Mouse (Mus musculus): ENCODE data around the gene Znrf3. TPM values are rescaled to one million over a fixed set of nuclear protein-coding genes. Genes with fewer than 3 reads are reported as not detected.

Znrf3 gene
- polyA plus RNA-seq, 1 experiment from 2014 or later: 13.7 TPM

Other genes starting within 250 kb of the Znrf3 start
- 24.2 and 26.2 TPM in 2 replicates for gene Kremen1, start 183.3 kb downstream of the Znrf3 start, polyA plus RNA-seq (2016; fragmentation: Nextera tagmentation; extraction: Ambion mirVana)
- 127 and 136 TPM in 2 replicates for gene Xbp1, start 75.8 kb upstream of the Znrf3 start, polyA plus RNA-seq (2016; fragmentation: Nextera tagmentation; extraction: Ambion mirVana)
- gene Ccdc117, start 97.3 kb upstream of the Znrf3 start, polyA plus RNA-seq (2016; fragmentation: Nextera tagmentation; extraction: Ambion mirVana): 30.1 and 33.0 TPM in 2 replicates
- not detected in 2 replicates for gene Ankrd36, start 124.8 kb upstream of the Znrf3 start, polyA plus RNA-seq (2016; fragmentation: Nextera tagmentation; extraction: Ambion mirVana)